Mouse (Mus musculus) embryonic facial prominence, embryonic 14.5 days (tissue): ENCODE results near the gene Phf13. TPM values are rescaled to one million over a fixed set of nuclear protein-coding genes. Genes with fewer than 3 reads are reported as not detected.

Source experiments
- ATAC-seq: fragments of 200-750 bp; cut with Nextera tagmentation; 2 replicates; pipeline ENCODE4 v1.8.0; 2017; ENCODE audit warnings: low read depth, moderate number of reproducible peaks, moderate TSS enrichment
- DNase-seq: peaks from one replicate; pipeline ENCODE4 v3.0.0-alpha.2; 2015; ENCODE audit warnings: low spot score
- H3K27ac ChIP-seq: fragments of 300-500 bp; sonication (generic); replicated peaks from 2 replicates; pipeline ENCODE4 v1.5.1; 2014; ENCODE audit warnings: low read depth, mild to moderate bottlenecking, low read length, moderate library complexity
- H3K27me3 ChIP-seq: fragments of 300-500 bp; sonication (generic); replicated peaks from 2 replicates; pipeline ENCODE4 v1.6.1; 2014; ENCODE audit warnings: low read length; ENCODE audit not compliant: control insufficient read depth, insufficient read depth
- H3K36me3 ChIP-seq: fragments of 300-500 bp; sonication (generic); 2 replicates; pipeline ENCODE4 v1.6.1; 2014; ENCODE audit warnings: low read length, mixed read lengths; ENCODE audit not compliant: control insufficient read depth, insufficient read depth
- H3K4me1 ChIP-seq: fragments of 300-500 bp; sonication (generic); 2 replicates; pipeline ENCODE4 v1.6.1; 2014; ENCODE audit warnings: antibody characterized with exemption, low read length; ENCODE audit not compliant: control insufficient read depth, insufficient read depth
- H3K4me2 ChIP-seq: fragments of 300-500 bp; sonication (generic); 2 replicates; pipeline ENCODE4 v1.6.1; 2014; ENCODE audit warnings: low read depth, mild to moderate bottlenecking, low read length, moderate library complexity, mixed read lengths
- H3K4me3 ChIP-seq: fragments of 300-500 bp; sonication (generic); 2 replicates; pipeline ENCODE4 v1.5.1; 2014; ENCODE audit warnings: low read depth, mild to moderate bottlenecking, low read length
- H3K9ac ChIP-seq: fragments of 300-500 bp; sonication (generic); 2 replicates; pipeline ENCODE4 v1.6.1; 2014; ENCODE audit warnings: low read depth, mild to moderate bottlenecking, low read length, moderate library complexity, mixed read lengths
- H3K9me3 ChIP-seq: fragments of 300-500 bp; sonication (generic); 2 replicates; pipeline ENCODE4 v1.6.1; 2016; ENCODE audit warnings: low read length; ENCODE audit not compliant: control insufficient read depth
- WGBS: fragments of 180-500 bp; shearing (Covaris S2); extraction: QIAGEN DNeasy Blood & Tissue Kit; methylation state at CpG from one replicate; pipeline ENCODE4 v1.1.7; 2014; 5-methylcytosine and 5-hydroxymethylcytosine counted together
- polyA plus RNA-seq: library from polyadenylated mRNA; unstranded; fragments of >200 nt; fragmentation: Nextera tagmentation; extraction: Ambion mirVana; gene quantifications from 2 replicates; pipeline ENCODE4 v1.2.1, GENCODE M21; 2014

Phf13 gene
- polyA plus RNA-seq, 1 experiment from 2014 or later = 32.6 TPM

DNA sequence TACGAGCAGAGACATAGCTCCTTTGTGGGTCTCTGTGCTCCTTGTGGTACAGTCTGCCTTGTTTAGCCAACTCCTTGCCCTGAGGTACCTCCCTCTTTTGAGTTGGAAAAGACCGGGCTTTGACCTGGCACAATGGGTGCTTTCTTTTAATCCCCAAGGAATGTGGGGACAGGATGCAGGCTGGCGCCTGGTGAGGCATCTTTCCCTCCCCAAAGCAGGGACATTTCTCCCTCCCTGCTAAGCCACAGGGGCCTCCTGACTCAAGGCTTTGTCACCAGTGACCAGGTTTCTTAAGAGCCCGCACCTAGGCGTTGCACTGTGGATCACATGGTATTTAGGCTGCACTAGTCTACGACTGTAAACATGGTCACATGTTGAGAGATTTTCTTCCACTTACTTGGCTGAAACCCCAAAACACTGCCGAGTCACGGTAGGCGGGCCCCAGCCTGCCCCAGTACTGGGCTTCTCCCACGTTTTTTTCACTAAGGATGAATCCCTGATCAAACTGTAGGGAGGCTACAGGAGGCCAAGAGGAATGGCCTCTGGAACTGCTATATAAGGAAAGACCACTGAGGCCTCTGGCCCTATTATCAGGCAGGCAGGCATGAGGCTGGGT, 14.1 kb upstream of the Phf13 start:
- ATAC-seq (peak; percentile 36), DNase-seq (peak; percentile 88)
- H3K4me2 ChIP-seq = peak overlapping the region; percentile 99
- 1% methylated on average over 10 of the region's 10 CpGs for WGBS
- H3K36me3 ChIP-seq = peaks cover 20% of the 10 kb centered on the region
- peak overlapping the region; percentile 90 for H3K27ac ChIP-seq
- peaks cover 23% of the 10 kb centered on the region for H3K4me1 ChIP-seq
- H3K9ac ChIP-seq = peak overlapping the region; percentile 71
- no peaks in the 10 kb centered on the region for H3K27me3 ChIP-seq
- no peaks in the 10 kb centered on the region for H3K9me3 ChIP-seq
- H3K4me3 ChIP-seq = peak overlapping the region; percentile 71

DNA sequence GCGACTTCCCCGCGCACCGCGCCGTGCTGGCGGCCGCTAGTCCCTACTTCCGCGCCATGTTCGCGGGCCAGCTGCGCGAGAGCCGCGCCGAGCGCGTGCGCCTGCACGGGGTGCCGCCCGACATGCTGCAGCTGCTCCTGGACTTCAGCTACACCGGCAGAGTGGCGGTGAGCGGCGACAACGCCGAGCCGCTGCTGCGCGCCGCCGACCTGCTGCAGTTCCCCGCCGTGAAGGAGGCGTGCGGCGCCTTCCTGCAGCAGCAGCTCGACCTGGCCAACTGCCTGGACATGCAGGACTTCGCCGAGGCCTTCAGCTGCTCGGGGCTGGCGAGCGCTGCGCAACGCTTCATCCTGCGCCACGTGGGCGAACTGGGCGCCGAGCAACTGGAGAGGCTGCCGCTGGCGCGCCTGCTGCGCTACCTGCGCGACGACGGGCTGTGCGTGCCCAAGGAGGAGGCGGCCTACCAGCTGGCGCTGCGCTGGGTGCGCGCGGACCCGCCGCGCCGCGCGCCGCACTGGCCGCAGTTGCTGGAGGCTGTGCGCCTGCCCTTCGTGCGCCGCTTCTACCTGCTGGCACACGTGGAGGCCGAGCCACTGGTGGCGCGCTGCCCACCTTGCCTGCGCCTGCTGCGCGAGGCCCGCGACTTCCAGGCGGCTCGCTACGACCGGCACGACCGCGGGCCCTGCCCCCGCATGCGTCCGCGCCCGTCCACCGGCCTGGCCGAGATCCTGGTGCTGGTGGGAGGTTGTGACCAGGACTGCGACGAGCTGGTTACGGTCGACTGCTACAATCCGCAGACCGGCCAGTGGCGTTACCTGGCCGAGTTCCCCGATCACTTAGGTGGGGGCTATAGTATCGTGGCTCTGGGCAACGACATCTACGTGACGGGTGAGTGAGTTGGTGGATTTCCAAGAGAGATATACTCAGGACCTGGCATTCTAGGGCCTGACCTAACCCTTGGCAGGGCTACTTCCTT, 13.3 kb upstream of the Phf13 start:
- peak; percentile 60 for DNase-seq
- no peaks in the 10 kb centered on the region for H3K27me3 ChIP-seq
- peak overlapping the region; percentile 71 for H3K4me3 ChIP-seq
- WGBS = 0% methylated on average over 52 of the region's 115 CpGs
- peak overlapping the region; percentile 71 for H3K9ac ChIP-seq
- H3K4me2 ChIP-seq = peak overlapping the region; percentile 99
- H3K36me3 ChIP-seq = peaks cover 11% of the 10 kb centered on the region
- peak overlapping the region; percentile 90 for H3K27ac ChIP-seq
- no peaks in the 10 kb centered on the region for H3K9me3 ChIP-seq
- peaks cover 23% of the 10 kb centered on the region for H3K4me1 ChIP-seq
- ATAC-seq = peak; percentile 76

DNA sequence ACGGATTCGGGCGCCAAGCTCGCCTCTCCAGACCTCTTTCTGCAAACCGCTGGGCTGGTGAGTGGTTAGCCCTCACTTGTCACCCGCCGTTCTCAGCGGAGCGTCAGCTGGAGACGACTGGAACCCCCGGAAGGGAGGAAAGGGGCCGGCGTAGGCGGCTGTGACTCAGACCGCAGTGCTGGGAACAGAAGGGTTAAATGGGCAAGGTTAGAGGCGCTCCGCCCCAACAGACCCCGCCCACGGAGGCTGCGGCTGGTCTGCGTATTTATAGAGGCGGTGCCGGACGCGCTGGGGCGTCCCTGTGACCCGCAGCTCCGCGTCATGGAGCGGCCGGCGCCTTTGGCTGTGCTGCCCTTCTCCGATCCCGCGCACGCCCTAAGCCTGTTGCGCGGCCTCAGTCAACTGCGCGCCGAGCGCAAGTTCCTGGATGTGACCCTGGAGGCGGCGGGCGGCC, 12.6 kb upstream of the Phf13 start, which contains the start of gene Klhl21:
Gene Klhl21 (plus strand): TSS at position 182 of the 454 bp plus-strand sequence.
- H3K27ac ChIP-seq = peak within 1 kb of the TSS; percentile 90
- ATAC-seq (peak; percentile 90), DNase-seq (peak; percentile 98)
- peaks cover 8% of the 10 kb centered on the region for H3K36me3 ChIP-seq
- peak within 1 kb of the TSS; percentile 71 for H3K9ac ChIP-seq
- H3K4me2 ChIP-seq = peak within 1 kb of the TSS; percentile 99
- H3K4me1 ChIP-seq = peaks cover 23% of the 10 kb centered on the region
- under 1% methylated on average over 40 of the region's 45 CpGs for WGBS
- no peaks in the 10 kb centered on the region for H3K27me3 ChIP-seq
- peak within 1 kb of the TSS; percentile 71 for H3K4me3 ChIP-seq
- H3K9me3 ChIP-seq = no peaks in the 10 kb centered on the region

DNA sequence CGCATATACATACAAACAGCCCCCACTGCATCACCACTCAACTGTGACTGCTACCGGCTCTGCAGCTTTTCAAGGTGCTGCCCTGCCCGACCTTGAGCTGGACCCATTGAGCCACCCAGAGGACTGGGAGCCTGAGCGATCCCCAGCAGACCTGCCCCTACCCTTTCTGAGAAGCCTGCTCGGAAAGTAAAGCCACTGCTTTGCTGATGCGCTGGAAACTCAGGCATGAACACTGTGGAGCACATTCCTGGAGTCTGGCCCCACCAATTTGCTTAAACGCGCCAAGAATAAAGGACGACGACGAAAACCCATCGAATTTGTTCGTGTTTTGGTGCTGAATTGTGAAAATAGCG, 12.1 kb upstream of the Phf13 start:
- ATAC-seq (no peak), DNase-seq (no peak)
- Histone ChIP-seq H3K4me2 (peak overlapping the region; percentile 99), H3K36me3 (peaks cover 8% of the 10 kb centered on the region), H3K27me3 (no peaks in the 10 kb centered on the region), H3K9ac (peak overlapping the region; percentile 71; the same call in 1 of the 2 replicates), H3K4me1 (peaks cover 23% of the 10 kb centered on the region), H3K4me3 (peak overlapping the region; percentile 71), H3K9me3 (no peaks in the 10 kb centered on the region), H3K27ac (peak overlapping the region; percentile 90)
- 2% methylated on average over 14 of the region's 14 CpGs for WGBS

DNA sequence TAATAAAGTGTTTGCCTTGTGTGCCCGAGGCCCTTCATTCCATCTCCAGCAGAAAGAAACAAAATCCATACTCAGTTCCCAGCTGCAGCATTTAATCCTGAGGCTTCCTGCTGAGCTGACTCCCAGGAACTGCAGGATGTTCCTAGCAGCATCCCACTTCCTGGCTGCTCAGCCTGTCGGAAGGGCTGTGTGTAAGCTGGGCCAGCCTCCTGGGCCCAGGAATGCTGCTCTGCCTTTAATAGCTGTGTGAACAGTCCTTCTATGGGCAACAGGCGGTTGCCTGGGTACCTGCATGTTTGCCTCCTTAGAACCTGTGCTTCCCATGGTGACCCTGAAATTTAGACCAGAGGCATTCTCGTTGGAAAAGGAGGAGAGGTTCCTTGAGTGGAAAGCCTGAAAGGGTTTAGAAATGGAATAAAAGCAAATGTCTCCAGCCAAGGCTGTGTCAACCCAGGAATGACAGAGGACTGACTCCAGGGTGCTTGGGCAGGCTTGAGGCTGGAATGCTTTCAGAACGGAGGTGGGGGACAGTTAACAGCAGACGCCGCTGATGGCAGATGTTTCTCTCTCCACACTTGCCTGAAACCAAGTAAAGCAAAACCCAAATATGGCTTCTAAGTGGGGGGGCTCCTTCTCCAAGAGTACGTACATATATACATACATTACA, 11.6 kb upstream of the Phf13 start:
- ATAC-seq = no peak
- Histone ChIP-seq H3K27ac (peak overlapping the region; percentile 90; the same call in 1 of the 2 replicates), H3K4me1 (peaks cover 23% of the 10 kb centered on the region), H3K27me3 (no peaks in the 10 kb centered on the region), H3K9ac (peak overlapping the region; percentile 71; the same call in 1 of the 2 replicates), H3K9me3 (no peaks in the 10 kb centered on the region), H3K36me3 (peaks cover 8% of the 10 kb centered on the region), H3K4me2 (peak overlapping the region; percentile 99), H3K4me3 (peak overlapping the region; percentile 71)
- DNase-seq = peak; percentile 60
- WGBS = 8% methylated on average over 8 of the region's 8 CpGs

DNA sequence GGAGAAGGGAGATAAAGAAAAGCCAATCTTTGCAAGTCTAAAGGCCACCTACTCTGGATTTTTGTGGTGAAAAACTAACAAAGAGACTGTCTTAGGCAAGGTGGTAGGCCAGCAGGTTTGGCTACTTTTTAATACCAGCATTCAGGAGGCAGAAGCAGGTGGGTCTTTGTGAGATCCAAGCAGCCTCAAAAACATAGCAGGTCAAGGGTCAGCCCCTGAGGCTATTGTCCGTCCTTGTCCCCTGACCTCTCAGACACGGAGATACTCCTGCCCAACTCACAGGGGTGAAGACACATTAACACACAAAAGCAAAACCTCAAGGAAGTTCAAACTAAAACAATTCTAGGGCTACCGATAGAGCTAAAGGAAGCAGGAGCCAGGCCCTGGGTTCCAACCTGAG, 10.8 kb upstream of the Phf13 start:
- Histone ChIP-seq H3K4me3 (no peak overlapping the region), H3K4me2 (no peak overlapping the region), H3K27ac (no peak overlapping the region), H3K9me3 (no peaks in the 10 kb centered on the region), H3K27me3 (no peaks in the 10 kb centered on the region), H3K9ac (no peak overlapping the region), H3K36me3 (no peaks in the 10 kb centered on the region), H3K4me1 (peaks cover 23% of the 10 kb centered on the region)
- ATAC-seq = no peak
- DNase-seq = no peak
- WGBS = 24% methylated on average over 3 of the region's 3 CpGs

DNA sequence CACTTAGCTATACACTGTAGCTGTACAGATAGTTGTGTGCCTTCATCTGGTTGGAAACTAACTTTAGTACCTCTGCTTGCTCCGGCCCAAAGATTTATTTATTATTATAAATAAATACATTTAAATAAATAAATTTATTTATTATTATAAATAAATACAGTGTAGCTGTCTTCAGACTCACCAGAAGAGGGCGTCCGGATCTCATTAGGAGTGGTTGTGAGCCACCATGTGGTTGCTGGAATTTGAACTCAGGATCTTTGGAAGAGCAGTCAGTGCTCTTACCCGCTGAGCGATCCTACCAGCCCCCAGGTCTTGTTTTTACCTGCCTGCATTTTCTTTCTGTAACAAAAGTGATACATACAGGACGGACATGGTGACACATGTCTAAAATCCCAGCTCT, 10.1 kb upstream of the Phf13 start:
- Histone ChIP-seq H3K4me3 (no peak overlapping the region), H3K4me1 (peaks cover 23% of the 10 kb centered on the region), H3K9me3 (no peaks in the 10 kb centered on the region), H3K4me2 (no peak overlapping the region), H3K27me3 (no peaks in the 10 kb centered on the region), H3K36me3 (no peaks in the 10 kb centered on the region), H3K27ac (no peak overlapping the region), H3K9ac (no peak overlapping the region)
- DNase-seq (no peak), ATAC-seq (no peak)
- 78% methylated on average over 6 of the region's 6 CpGs for WGBS

DNA sequence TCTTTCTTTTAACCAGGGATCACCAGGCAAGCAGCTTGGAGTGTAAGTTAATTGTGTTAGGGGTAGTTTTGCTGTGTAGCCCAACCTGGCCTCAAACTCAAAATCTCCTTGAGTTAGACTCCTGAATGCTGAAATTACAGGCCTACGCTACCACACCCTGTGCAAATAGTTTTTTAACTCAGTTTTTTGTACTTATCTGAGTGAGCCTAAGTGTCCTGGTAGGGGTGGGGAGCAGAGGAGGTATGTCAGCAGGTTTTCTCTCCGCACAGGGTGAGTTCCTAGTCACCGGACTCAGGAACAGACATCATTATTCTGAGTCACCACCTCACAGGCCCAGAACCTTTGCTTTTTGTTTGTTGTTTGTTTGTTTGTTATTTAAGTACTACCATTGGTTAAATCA, 6.0 kb upstream of the Phf13 start:
- H3K9ac ChIP-seq = no peak overlapping the region
- H3K36me3 ChIP-seq = no peaks in the 10 kb centered on the region
- peaks cover 7% of the 10 kb centered on the region; the same call in 1 of the 2 replicates for H3K4me1 ChIP-seq
- H3K27me3 ChIP-seq = no peaks in the 10 kb centered on the region
- no peak overlapping the region for H3K27ac ChIP-seq
- no peak for DNase-seq
- 90% methylated on average over 3 of the region's 3 CpGs for WGBS
- no peak for ATAC-seq
- no peak overlapping the region for H3K4me3 ChIP-seq
- H3K4me2 ChIP-seq = no peak overlapping the region
- no peaks in the 10 kb centered on the region for H3K9me3 ChIP-seq
